Mouse (Mus musculus) midbrain, embryonic 11.5 days (tissue): ENCODE measurements around the gene E2f3. TPM values are rescaled to one million over a fixed set of nuclear protein-coding genes. Genes with fewer than 3 reads are reported as not detected.
A peak's percentile ranks its signal among the peaks of the same experiment; 100 is the strongest.

Experiments used
- ATAC-seq: fragments of 200-750 bp; cut with Nextera tagmentation; 2 replicates; pipeline ENCODE4 v1.8.0; 2017; ENCODE audit warnings: moderate TSS enrichment, moderate library complexity; ENCODE audit not compliant: low FRiP score
- DNase-seq: peaks from one replicate; pipeline ENCODE4 v3.0.0; 2015; ENCODE audit warnings: low spot score; ENCODE audit errors: missing footprints
- H3K27ac ChIP-seq: fragments of 300-500 bp; sonication (generic); 2 replicates; pipeline ENCODE4 v1.5.1; 2014; ENCODE audit warnings: low read depth, low read length
- H3K27me3 ChIP-seq: fragments of 300-500 bp; sonication (generic); 2 replicates; pipeline ENCODE4 v1.6.1; 2014; ENCODE audit warnings: mild to moderate bottlenecking, low read length, moderate library complexity, mixed read lengths; ENCODE audit not compliant: control insufficient read depth, insufficient read depth
- H3K36me3 ChIP-seq: fragments of 300-500 bp; sonication (generic); 2 replicates; pipeline ENCODE4 v1.6.1; 2014; ENCODE audit warnings: mild to moderate bottlenecking, low read length, moderate library complexity, mixed read lengths; ENCODE audit not compliant: control insufficient read depth, insufficient read depth
- H3K4me1 ChIP-seq: fragments of 300-500 bp; sonication (generic); 2 replicates; pipeline ENCODE4 v1.6.1; 2014; ENCODE audit warnings: low read length; ENCODE audit not compliant: control insufficient read depth, insufficient read depth
- H3K4me2 ChIP-seq: fragments of 300-500 bp; sonication (generic); 2 replicates; pipeline ENCODE4 v1.6.1; 2014; ENCODE audit warnings: mild to moderate bottlenecking, moderate library complexity
- H3K4me3 ChIP-seq: fragments of 300-500 bp; sonication (generic); 2 replicates; pipeline ENCODE4 v1.5.1; 2014; ENCODE audit warnings: low read depth, low read length
- H3K9ac ChIP-seq: fragments of 300-500 bp; sonication (generic); 2 replicates; pipeline ENCODE4 v1.6.1; 2014; ENCODE audit warnings: low read length
- H3K9me3 ChIP-seq: fragments of 300-500 bp; sonication (generic); 2 replicates; pipeline ENCODE4 v1.6.1; 2016; ENCODE audit warnings: low read length; ENCODE audit not compliant: control insufficient read depth
- WGBS: fragments of 180-500 bp; shearing (Covaris S2); extraction: QIAGEN DNeasy Blood & Tissue Kit; methylation state at CpG from one replicate; pipeline ENCODE4 v1.1.7; 2014; 5-methylcytosine and 5-hydroxymethylcytosine counted together
- polyA plus RNA-seq: library from polyadenylated mRNA; unstranded; fragments of >200 nt; fragmentation: Nextera tagmentation; extraction: Ambion mirVana; gene quantifications from 2 replicates; pipeline ENCODE4 v1.2.1, GENCODE M21; 2014

The E2f3 gene
- polyA plus RNA-seq, 1 experiment from 2014 or later: 17.7 TPM

DNA sequence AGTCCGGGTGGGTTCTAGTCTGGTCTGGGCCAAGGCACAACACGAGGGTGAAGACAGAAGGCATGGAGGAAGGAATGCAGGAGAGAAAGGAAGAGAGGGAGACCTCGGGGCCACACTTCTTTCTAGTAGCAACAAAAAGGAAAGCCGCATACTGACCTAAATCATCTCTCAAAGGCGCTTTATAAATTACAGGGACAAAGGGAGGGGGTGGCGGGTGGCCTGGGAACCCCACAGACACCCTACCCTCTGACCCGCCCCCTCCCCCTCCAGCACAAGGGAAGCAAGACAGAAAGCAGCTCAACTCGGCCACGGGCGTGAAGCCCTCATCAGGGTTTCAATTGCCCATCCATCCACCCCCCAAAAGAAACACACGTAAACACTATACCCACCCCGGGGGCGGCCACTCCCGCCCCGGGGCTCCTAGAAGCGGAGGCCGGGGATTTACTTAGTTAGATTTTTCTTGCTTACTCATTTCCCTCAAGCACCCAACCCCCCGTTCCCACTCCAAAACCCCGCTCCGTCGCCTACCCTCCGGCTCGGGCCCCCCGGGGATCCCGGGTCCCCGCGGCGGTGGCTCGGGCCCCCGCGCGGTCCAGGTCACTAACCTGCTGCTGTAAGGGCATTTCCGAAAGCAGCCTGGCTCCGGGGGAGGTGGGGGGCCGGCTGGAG, 2.2 kb downstream of the E2f3 start:
- H3K4me1 ChIP-seq: peaks cover 12% of the 10 kb centered on the region; the same call in 1 of the 2 replicates
- peak overlapping the region; percentile 100 for H3K9ac ChIP-seq
- H3K4me2 ChIP-seq: peak overlapping the region; percentile 69
- no peaks in the 10 kb centered on the region for H3K27me3 ChIP-seq
- DNase-seq (peak; percentile 91), ATAC-seq (no peak)
- no peaks in the 10 kb centered on the region for H3K36me3 ChIP-seq
- peak overlapping the region; percentile 96 for H3K4me3 ChIP-seq
- no peaks in the 10 kb centered on the region for H3K9me3 ChIP-seq
- peak overlapping the region; percentile 92 for H3K27ac ChIP-seq
- 1% methylated on average over 35 of the region's 35 CpGs for WGBS

DNA sequence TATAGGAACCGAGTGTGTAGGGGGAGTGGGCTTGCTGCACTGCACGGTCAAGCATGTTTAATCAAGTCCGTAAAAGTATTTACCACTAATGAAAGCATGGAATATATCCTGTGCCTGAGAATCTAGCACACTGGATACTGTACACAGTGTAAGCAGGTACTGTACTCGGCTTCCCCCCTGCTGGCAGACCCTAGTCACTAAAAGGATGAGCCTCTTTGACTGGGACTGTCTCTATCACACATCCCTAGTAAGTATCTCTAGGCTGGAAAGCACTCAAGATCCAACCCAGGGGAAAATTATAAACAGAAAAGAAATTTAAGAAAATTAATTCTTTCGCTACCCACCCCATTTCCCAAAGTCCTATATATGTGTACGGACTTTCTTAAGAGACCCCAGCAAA, 2.8 kb downstream of the E2f3 start:
- ATAC-seq (no peak), DNase-seq (no peak)
- Histone ChIP-seq H3K4me2 (peak overlapping the region; percentile 69), H3K27me3 (no peaks in the 10 kb centered on the region), H3K4me3 (peak overlapping the region; percentile 96), H3K4me1 (peaks cover 12% of the 10 kb centered on the region; the same call in 1 of the 2 replicates), H3K9ac (peak overlapping the region; percentile 100), H3K27ac (peak overlapping the region; percentile 92; the same call in 1 of the 2 replicates), H3K9me3 (no peaks in the 10 kb centered on the region), H3K36me3 (no peaks in the 10 kb centered on the region)
- WGBS: 45% methylated on average over 6 of the region's 6 CpGs

DNA sequence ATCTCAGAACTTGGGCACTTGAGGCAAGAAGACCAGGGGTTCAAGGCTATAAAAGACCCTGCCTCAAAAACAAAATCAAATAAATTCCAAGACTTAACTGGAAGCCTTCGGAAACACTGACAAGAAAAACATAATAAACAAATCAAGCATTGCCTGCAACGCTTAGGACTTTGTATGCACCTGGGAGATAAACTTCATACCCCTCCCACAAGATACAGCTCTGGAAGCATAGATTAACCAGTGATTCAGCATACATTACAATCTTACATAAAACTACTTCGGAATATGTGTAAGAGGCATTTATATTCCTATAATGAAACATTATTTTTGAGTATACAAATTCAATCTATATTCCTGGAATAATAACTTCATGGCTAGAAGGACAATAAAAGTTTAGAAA, 3.5 kb downstream of the E2f3 start:
- no peaks in the 10 kb centered on the region for H3K27me3 ChIP-seq
- 79% methylated on average over 3 of the region's 3 CpGs for WGBS
- H3K27ac ChIP-seq: no peak overlapping the region
- no peak for DNase-seq
- H3K9ac ChIP-seq: no peak overlapping the region
- peaks cover 12% of the 10 kb centered on the region; the same call in 1 of the 2 replicates for H3K4me1 ChIP-seq
- 0 out of 2 replicates have a peak overlapping the region, but pooled peaks have one; percentile 4 for H3K4me2 ChIP-seq
- peaks cover under 1% of the 10 kb centered on the region for H3K36me3 ChIP-seq
- H3K9me3 ChIP-seq: no peaks in the 10 kb centered on the region
- no peak overlapping the region for H3K4me3 ChIP-seq
- no peak for ATAC-seq

DNA sequence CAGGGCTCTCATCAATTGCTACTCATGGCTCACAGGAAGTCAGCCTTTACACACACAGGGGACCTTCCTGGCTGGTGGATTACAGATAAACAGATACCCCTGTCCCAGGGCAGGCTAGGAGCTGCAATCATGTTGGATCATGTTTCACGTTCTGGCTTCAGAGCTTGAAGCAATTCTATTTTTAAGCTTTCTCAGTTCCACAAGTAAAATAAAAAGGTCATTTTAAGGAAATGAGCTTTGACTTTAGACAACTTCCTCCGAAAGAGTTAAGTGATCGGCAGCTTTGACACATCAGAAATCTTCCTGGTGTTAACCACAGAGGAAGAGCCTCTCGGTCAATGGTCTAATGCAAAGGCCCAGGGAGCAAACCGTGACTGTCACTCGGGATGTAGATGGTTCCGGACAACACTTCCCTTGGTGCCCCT, 6.7 kb downstream of the E2f3 start:
- Histone ChIP-seq H3K27ac (no peak overlapping the region), H3K4me1 (peaks cover 10% of the 10 kb centered on the region; the same call in 1 of the 2 replicates), H3K4me2 (no peak overlapping the region), H3K27me3 (no peaks in the 10 kb centered on the region), H3K9me3 (no peaks in the 10 kb centered on the region), H3K36me3 (peaks cover 4% of the 10 kb centered on the region), H3K9ac (no peak overlapping the region), H3K4me3 (no peak overlapping the region)
- 87% methylated on average over 7 of the region's 7 CpGs for WGBS
- ATAC-seq: no peak
- DNase-seq: no peak

DNA sequence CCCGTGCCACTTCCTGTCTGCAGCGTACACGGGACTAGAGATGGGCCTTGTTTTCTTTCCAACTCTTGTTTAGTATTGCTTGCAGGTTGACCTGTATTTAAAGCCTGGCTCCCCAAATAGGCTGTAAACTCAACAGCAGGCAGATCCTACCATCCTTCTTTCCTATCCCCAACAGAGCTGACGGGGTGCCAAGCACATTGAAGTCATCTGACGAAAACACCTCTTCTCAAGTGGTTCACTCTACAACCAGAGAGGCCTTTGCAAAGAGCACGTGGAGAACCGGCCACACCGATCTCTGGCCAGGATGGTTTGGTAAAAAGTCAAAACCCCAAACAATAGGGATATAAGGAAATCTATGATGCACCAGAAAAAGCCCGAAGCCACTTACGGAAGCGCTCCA, 8.5 kb downstream of the E2f3 start:
- DNase-seq: no peak
- H3K27me3 ChIP-seq: no peaks in the 10 kb centered on the region
- 96% methylated on average over 11 of the region's 11 CpGs for WGBS
- 0 out of 2 replicates have a peak, but pooled peaks cover 4% of the 10 kb centered on the region for H3K4me1 ChIP-seq
- H3K9me3 ChIP-seq: no peaks in the 10 kb centered on the region
- H3K36me3 ChIP-seq: peaks cover 4% of the 10 kb centered on the region
- no peak overlapping the region for H3K4me2 ChIP-seq
- no peak overlapping the region for H3K27ac ChIP-seq
- ATAC-seq: no peak
- H3K4me3 ChIP-seq: no peak overlapping the region
- H3K9ac ChIP-seq: no peak overlapping the region

DNA sequence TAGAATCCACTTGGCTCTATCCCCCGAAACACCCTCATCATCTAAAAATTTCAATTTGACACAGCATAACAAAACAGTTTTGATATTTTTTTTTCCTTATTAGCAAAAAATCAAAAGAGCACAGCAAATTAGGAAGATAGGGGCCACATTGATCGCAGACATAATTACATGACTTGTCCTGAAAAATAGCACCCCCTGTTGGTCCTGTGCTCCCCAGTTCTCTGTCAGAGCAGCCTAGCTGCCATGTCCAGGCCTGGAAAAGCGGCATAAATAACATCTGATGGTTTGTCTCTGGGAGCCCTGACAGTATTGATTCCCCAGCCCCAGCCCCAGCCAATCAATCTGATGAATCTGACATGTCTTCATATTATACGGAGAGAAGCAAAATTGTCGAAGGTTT, 11.8 kb downstream of the E2f3 start:
- ATAC-seq: no peak

DNA sequence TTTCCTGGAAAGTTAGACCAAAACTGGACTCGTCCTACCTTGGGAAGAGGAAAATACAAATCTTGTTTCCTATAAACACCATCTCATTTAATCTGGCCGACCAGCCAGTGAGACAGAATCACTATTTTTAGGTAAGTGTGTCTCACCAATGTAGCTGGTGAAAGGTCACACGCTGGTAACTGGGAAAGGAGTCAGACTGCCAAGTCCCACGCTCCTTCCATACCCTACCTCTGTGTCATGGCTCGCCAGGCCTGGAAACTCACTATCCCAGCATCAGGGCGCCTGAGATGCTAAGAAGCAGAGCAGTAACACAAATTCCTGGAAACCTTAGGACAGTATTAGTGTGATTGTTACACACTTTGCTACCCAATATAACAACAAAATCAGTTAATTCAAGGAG, 12.3 kb downstream of the E2f3 start:
- Histone ChIP-seq H3K27ac (no peak overlapping the region), H3K27me3 (no peaks in the 10 kb centered on the region), H3K4me3 (no peak overlapping the region), H3K36me3 (peaks cover 4% of the 10 kb centered on the region), H3K9me3 (no peaks in the 10 kb centered on the region), H3K4me2 (no peak overlapping the region), H3K9ac (no peak overlapping the region), H3K4me1 (no peaks in the 10 kb centered on the region)
- DNase-seq (no peak), ATAC-seq (no peak)
- 95% methylated on average over 6 of the region's 6 CpGs for WGBS

More for the DNA sequence above, 11.8 kb downstream of the E2f3 start:
- H3K4me1 ChIP-seq: no peaks in the 10 kb centered on the region
- H3K36me3 ChIP-seq: peaks cover 4% of the 10 kb centered on the region
- DNase-seq: no peak
- H3K27me3 ChIP-seq: no peaks in the 10 kb centered on the region
- H3K9me3 ChIP-seq: no peaks in the 10 kb centered on the region
- no peak overlapping the region for H3K4me2 ChIP-seq
- no peak overlapping the region for H3K9ac ChIP-seq
- no peak overlapping the region for H3K27ac ChIP-seq
- 93% methylated on average over 5 of the region's 5 CpGs for WGBS
- H3K4me3 ChIP-seq: no peak overlapping the region

DNA sequence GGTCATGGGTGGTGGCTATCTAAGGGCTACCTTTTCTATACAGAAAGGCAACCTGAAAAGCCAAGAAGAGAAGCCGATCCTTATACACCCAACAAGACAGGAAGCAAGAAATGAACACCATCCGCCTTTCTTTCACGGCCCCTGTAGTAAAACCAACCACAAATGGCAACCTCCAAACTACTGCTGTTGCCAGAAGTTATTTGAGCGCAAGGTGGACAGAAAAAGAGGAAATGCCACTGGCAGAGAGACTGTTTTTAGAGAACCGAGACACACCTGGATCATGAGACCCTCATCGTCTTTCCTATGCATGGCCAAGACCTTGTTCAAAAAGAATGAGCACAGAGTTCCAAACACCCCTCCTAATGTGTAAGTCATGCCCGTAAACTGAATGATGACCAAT, 15.5 kb downstream of the E2f3 start:
- DNase-seq (no peak), ATAC-seq (no peak)
- WGBS: 95% methylated on average over 7 of the region's 7 CpGs
- H3K27me3 ChIP-seq: no peaks in the 10 kb centered on the region
- no peak overlapping the region for H3K9ac ChIP-seq
- H3K27ac ChIP-seq: no peak overlapping the region
- H3K4me1 ChIP-seq: no peaks in the 10 kb centered on the region
- no peaks in the 10 kb centered on the region for H3K9me3 ChIP-seq
- no peak overlapping the region for H3K4me3 ChIP-seq
- no peak overlapping the region for H3K4me2 ChIP-seq
- H3K36me3 ChIP-seq: 0 out of 2 replicates have a peak, but pooled peaks cover 2% of the 10 kb centered on the region

DNA sequence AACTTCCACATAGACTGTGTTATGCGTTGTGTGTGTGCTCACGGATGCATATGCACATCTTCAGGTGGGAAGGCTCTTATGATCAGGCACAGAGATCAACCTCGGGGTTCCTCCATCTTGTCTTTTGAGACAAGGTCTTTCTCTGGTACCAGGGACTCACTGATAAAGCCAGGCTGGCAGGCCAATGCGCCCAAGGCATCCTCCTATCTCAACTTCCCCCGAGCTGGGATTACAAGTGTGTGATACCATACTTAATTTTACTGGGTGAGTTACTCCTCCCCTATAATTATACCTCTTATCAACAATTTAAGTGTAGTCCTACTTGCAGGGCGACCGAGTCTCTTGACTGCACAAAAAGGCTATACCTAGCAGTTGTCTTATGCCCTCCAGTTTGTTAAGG, 17.2 kb downstream of the E2f3 start:
- no peaks in the 10 kb centered on the region for H3K9me3 ChIP-seq
- no peak overlapping the region for H3K4me3 ChIP-seq
- H3K27me3 ChIP-seq: no peaks in the 10 kb centered on the region
- DNase-seq (no peak), ATAC-seq (no peak)
- no peak overlapping the region for H3K4me2 ChIP-seq
- WGBS: 95% methylated on average over 7 of the region's 7 CpGs
- H3K4me1 ChIP-seq: no peaks in the 10 kb centered on the region
- no peak overlapping the region for H3K9ac ChIP-seq
- H3K36me3 ChIP-seq: 0 out of 2 replicates have a peak, but pooled peaks cover 2% of the 10 kb centered on the region
- H3K27ac ChIP-seq: no peak overlapping the region
